Mouse (Mus musculus) gastrocnemius, adult 18-20 months (tissue): ENCODE measurements around the gene Rreb1. TPM values are rescaled to one million over a fixed set of nuclear protein-coding genes. Genes with fewer than 3 reads are reported as not detected.

ENCODE experiments used
- DNase-seq: peaks from one replicate; pipeline ENCODE4 v3.0.0; 2021; ENCODE audit warnings: low spot score
- total RNA-seq, 2 experiments: library from RNA; stranded (reverse); gene quantifications; 2 replicates each; pipeline ENCODE4 v1.2.3; 2021

Rreb1 gene
- total RNA-seq, 2 experiments from 2014 or later = 25.9 to 32.7 TPM

GRCm38 (mm10) chr13:37873125-37873891 is 95.1 kb downstream of the Rreb1 start:
- DNase-seq = no peak

- no peak for DNase-seq
These were observed 97.7 kb downstream of the Rreb1 start for GRCm38 (mm10) chr13:37875919-37876318.

GRCm38 (mm10) chr13:37876366-37876765 is 98.2 kb downstream of the Rreb1 start:
- no peak for DNase-seq

GRCm38 (mm10) chr13:37876836-37877235 is 98.6 kb downstream of the Rreb1 start:
- no peak for DNase-seq

- no peak for DNase-seq
These were observed 99.0 kb downstream of the Rreb1 start for GRCm38 (mm10) chr13:37877241-37877640.

GRCm38 (mm10) chr13:37878918-37879331 is 100.7 kb downstream of the Rreb1 start:
- DNase-seq = no peak

GRCm38 (mm10) chr13:37879556-37879955 is 101.4 kb downstream of the Rreb1 start:
- DNase-seq = no peak

GRCm38 (mm10) chr13:37880035-37880434 is 101.8 kb downstream of the Rreb1 start:
- DNase-seq = no peak

- DNase-seq = no peak
These were observed 102.5 kb downstream of the Rreb1 start for GRCm38 (mm10) chr13:37880581-37881130.

GRCm38 (mm10) chr13:37882521-37882920 is 104.3 kb downstream of the Rreb1 start:
- DNase-seq = peak; percentile 80

GRCm38 (mm10) chr13:37883008-37883407 is 104.8 kb downstream of the Rreb1 start:
- no peak for DNase-seq

- DNase-seq = no peak
These were observed 107.2 kb downstream of the Rreb1 start for GRCm38 (mm10) chr13:37885392-37885791.

- DNase-seq = no peak
These were observed 107.8 kb downstream of the Rreb1 start for GRCm38 (mm10) chr13:37886024-37886423.

GRCm38 (mm10) chr13:37894756-37895155 is 116.6 kb downstream of the Rreb1 start:
- no peak for DNase-seq

- DNase-seq = no peak
These were observed 117.5 kb downstream of the Rreb1 start for GRCm38 (mm10) chr13:37895564-37896254.

GRCm38 (mm10) chr13:37896423-37896822 is 118.2 kb downstream of the Rreb1 start:
- DNase-seq = no peak

- DNase-seq = no peak
These were observed 120.6 kb downstream of the Rreb1 start for GRCm38 (mm10) chr13:37898772-37899171.

- no peak for DNase-seq
These were observed 124.8 kb downstream of the Rreb1 start for GRCm38 (mm10) chr13:37903036-37903435.

GRCm38 (mm10) chr13:37903476-37903875 is 125.3 kb downstream of the Rreb1 start:
- DNase-seq = no peak

- no peak for DNase-seq
These were observed 126.2 kb downstream of the Rreb1 start for GRCm38 (mm10) chr13:37904436-37904835.

- no peak for DNase-seq
These were observed 129.9 kb downstream of the Rreb1 start for GRCm38 (mm10) chr13:37908061-37908460.

- DNase-seq = no peak
These were observed 130.3 kb downstream of the Rreb1 start for GRCm38 (mm10) chr13:37908493-37908892.

GRCm38 (mm10) chr13:37909225-37909624 is 131.0 kb downstream of the Rreb1 start:
- DNase-seq = no peak
